Mouse (Mus musculus) liver, embryonic 14.5 days (tissue): ENCODE data around the gene Prr15. TPM values are rescaled to one million over a fixed set of nuclear protein-coding genes. Genes with fewer than 3 reads are reported as not detected.

Source experiments
- ATAC-seq: fragments of 200-750 bp; cut with Nextera tagmentation; 2 replicates; pipeline ENCODE4 v1.8.0; 2017; ENCODE audit warnings: moderate number of reproducible peaks, mild to moderate bottlenecking, moderate library complexity; ENCODE audit not compliant: insufficient read depth
- DNase-seq, 3 experiments: peaks; one replicate each; pipeline ENCODE4 v3.0.0-alpha.2; 2012 to 2013; ENCODE audit warnings: low read depth in 3 of 3, low spot score in 3 of 3
- H3K27ac ChIP-seq: fragments of 300-500 bp; sonication (generic); 2 replicates; pipeline ENCODE4 v1.5.1; 2014; ENCODE audit warnings: moderate library complexity, mild to moderate bottlenecking, control low read depth, inconsistent platforms
- H3K27me3 ChIP-seq: fragments of 300-500 bp; sonication (generic); 2 replicates; pipeline ENCODE4 v1.6.1; 2014; ENCODE audit warnings: mild to moderate bottlenecking, low read length, moderate library complexity; ENCODE audit not compliant: control insufficient read depth, insufficient read depth
- H3K36me3 ChIP-seq: fragments of 300-500 bp; sonication (generic); replicated peaks from 2 replicates; pipeline ENCODE4 v1.6.1; 2014; ENCODE audit warnings: low read depth; ENCODE audit not compliant: control insufficient read depth, insufficient read depth
- H3K4me1 ChIP-seq, 2 experiments: fragments of 200-500 bp in 1 of 2; fragments of 300-500 bp in 1 of 2; sonication (generic) in 1 of 2; replicated peaks; 2 replicates each; pipeline ENCODE4 v1.6.1; 2012 to 2014; ENCODE audit warnings: antibody characterized with exemption in 1 of 2, inconsistent platforms in 1 of 2, low read length in 1 of 2; ENCODE audit not compliant: control insufficient read depth in 2 of 2, insufficient read depth in 2 of 2
- H3K4me2 ChIP-seq: fragments of 300-500 bp; sonication (generic); 2 replicates; pipeline ENCODE4 v1.6.1; 2014; ENCODE audit warnings: low read depth, mild to moderate bottlenecking, control low read depth, moderate library complexity
- H3K4me3 ChIP-seq, 2 experiments: fragments of 200-500 bp in 1 of 2; fragments of 300-500 bp in 1 of 2; sonication (generic) in 1 of 2; 2 replicates each; pipeline ENCODE4 v1.5.1; 2012 to 2014; ENCODE audit warnings: low read depth in 2 of 2, low read length in 2 of 2, mild to moderate bottlenecking in 2 of 2, control low read depth in 1 of 2, inconsistent platforms in 1 of 2, moderate library complexity in 1 of 2; ENCODE audit not compliant: insufficient read depth in 1 of 2
- H3K9ac ChIP-seq: fragments of 300-500 bp; sonication (generic); replicated peaks from 2 replicates; pipeline ENCODE4 v1.6.1; 2014; ENCODE audit warnings: mild to moderate bottlenecking, control low read depth, moderate library complexity
- H3K9me3 ChIP-seq: fragments of 300-500 bp; sonication (generic); 2 replicates; pipeline ENCODE4 v1.6.1; 2016; ENCODE audit warnings: low read length, mixed read lengths; ENCODE audit not compliant: control insufficient read depth
- CTCF ChIP-seq: IDR thresholded peaks from 2 replicates; pipeline ENCODE4 v1.5.1; 2016; ENCODE audit warnings: antibody characterized with exemption, low read depth, control low read depth
- EP300 ChIP-seq: IDR thresholded peaks from 2 replicates; pipeline ENCODE4 v1.6.1; 2016; ENCODE audit warnings: antibody characterized with exemption, low read depth
- whole genome bisulfite sequencing: fragments of 180-500 bp; shearing (Covaris S2); extraction: QIAGEN DNeasy Blood & Tissue Kit; methylation state at CpG from one replicate; pipeline ENCODE4 v1.1.7; 2014; ENCODE audit not compliant: insufficient replicate concordance; 5-methylcytosine and 5-hydroxymethylcytosine counted together
- polyA plus RNA-seq, 2 experiments: library from polyadenylated mRNA; depleted of rRNA in 1 of 2; stranded (reverse) in 1 of 2; unstranded in 1 of 2; fragments of >200 nt; fragmentation: Nextera tagmentation in 1 of 2; extraction: Ambion mirVana in 1 of 2; gene quantifications; 2 replicates each; pipeline versions ENCODE4 v1.2.1 to v1.2.3; 2012 to 2014

The Prr15 gene
- polyA plus RNA-seq, 2 experiments = 0.33 to 0.66 TPM

GRCm38 (mm10) chr6:54297231-54297630, 28.4 kb upstream of the Prr15 start:
- no peaks in the 10 kb centered on the region for H3K9me3 ChIP-seq
- H3K27me3 ChIP-seq = no peaks in the 10 kb centered on the region
- no peaks in the 10 kb centered on the region for H3K36me3 ChIP-seq
- no peak overlapping the region for H3K4me3 ChIP-seq
- no peak overlapping the region for H3K27ac ChIP-seq
- DNase-seq (no peak), ATAC-seq (no peak)
- no peak overlapping the region for H3K4me2 ChIP-seq
- no peak overlapping the region for H3K9ac ChIP-seq
- 37% methylated on average over 2 of the region's 2 CpGs for WGBS
- TF ChIP-seq CTCF = no peak
- TF ChIP-seq EP300 = no peak
- no peaks in the 10 kb centered on the region for H3K4me1 ChIP-seq

- DNase-seq (no peak), ATAC-seq (no peak)
- H3K4me3 ChIP-seq = no peak overlapping the region
Measured at GRCm38 (mm10) chr6:54299417-54299816, 26.2 kb upstream of the Prr15 start.

GRCm38 (mm10) chr6:54305777-54306176, 19.9 kb upstream of the Prr15 start:
- H3K4me2 ChIP-seq = no peak overlapping the region
- DNase-seq (no peak), ATAC-seq (no peak)
- no peaks in the 10 kb centered on the region for H3K27me3 ChIP-seq
- 44% methylated on average over 1 of the region's 1 CpGs for WGBS
- no peak overlapping the region for H3K9ac ChIP-seq
- no peak overlapping the region for H3K27ac ChIP-seq
- H3K9me3 ChIP-seq = no peaks in the 10 kb centered on the region
- no peaks in the 10 kb centered on the region for H3K4me1 ChIP-seq
- no peak overlapping the region for H3K4me3 ChIP-seq
- H3K36me3 ChIP-seq = no peaks in the 10 kb centered on the region
- TF ChIP-seq EP300 (no peak), CTCF (no peak)

More at GRCm38 (mm10) chr6:54299417-54299816, 26.2 kb upstream of the Prr15 start:
- WGBS = 53% methylated on average over 2 of the region's 2 CpGs
- Histone ChIP-seq H3K4me2 (no peak overlapping the region), H3K4me1 (no peaks in the 10 kb centered on the region), H3K27me3 (no peaks in the 10 kb centered on the region), H3K9ac (no peak overlapping the region), H3K27ac (no peak overlapping the region), H3K9me3 (no peaks in the 10 kb centered on the region), H3K36me3 (no peaks in the 10 kb centered on the region)
- TF ChIP-seq CTCF (no peak), EP300 (no peak)

GRCm38 (mm10) chr6:54313071-54313470, 12.6 kb upstream of the Prr15 start:
- no peaks in the 10 kb centered on the region for H3K4me1 ChIP-seq
- H3K4me3 ChIP-seq = no peak overlapping the region
- H3K4me2 ChIP-seq = no peak overlapping the region
- no peak overlapping the region for H3K9ac ChIP-seq
- no peaks in the 10 kb centered on the region for H3K27me3 ChIP-seq
- no peaks in the 10 kb centered on the region for H3K36me3 ChIP-seq
- no peaks in the 10 kb centered on the region for H3K9me3 ChIP-seq
- TF ChIP-seq EP300 (no peak), CTCF (no peak)
- WGBS = 62% methylated on average over 2 of the region's 2 CpGs
- DNase-seq = no peak
- ATAC-seq = no peak
- H3K27ac ChIP-seq = no peak overlapping the region

- Histone ChIP-seq H3K27me3 (no peaks in the 10 kb centered on the region), H3K4me1 (no peaks in the 10 kb centered on the region), H3K9me3 (no peaks in the 10 kb centered on the region), H3K36me3 (no peaks in the 10 kb centered on the region), H3K9ac (no peak overlapping the region), H3K4me3 (no peak overlapping the region), H3K27ac (no peak overlapping the region), H3K4me2 (no peak overlapping the region)
- ATAC-seq = no peak
- DNase-seq = no peak
- WGBS = 73% methylated on average over 9 of the region's 9 CpGs
- TF ChIP-seq CTCF = no peak
- no peak for TF ChIP-seq EP300
Measured at GRCm38 (mm10) chr6:54318618-54319017, 7.0 kb upstream of the Prr15 start.
